Mouse (Mus musculus): ENCODE measurements at regions not wholly inside any gene's neighbourhood (a gene's known extent, or its start where the extent isn't known, plus 50 kb on each side); places are given as distances from the start of the nearest gene placed in this dataset.

GRCm38 (mm10) chr1:137618231-137618630 lies 557.3 kb downstream of the Ptprc start:
- Histone ChIP-seq H3K36me3 (ENCODE audit: control insufficient read depth, insufficient read depth, low read length) (no peaks in the 10 kb centered on the region), H3K4me3 (ENCODE audit: low read depth, low read length) (no peak overlapping the region), H3K9ac (ENCODE audit: low read depth, low read length) (no peak overlapping the region), H3K27me3 (replicated peaks; ENCODE audit: control insufficient read depth, insufficient read depth, low read length) (no peaks in the 10 kb centered on the region), H3K4me1 (ENCODE audit: control insufficient read depth, insufficient read depth, low read length) (no peaks in the 10 kb centered on the region), H3K27ac (replicated peaks; ENCODE audit: low read depth, low read length) (no peak overlapping the region), H3K4me2 (ENCODE audit: low read depth, low read length) (no peak overlapping the region), H3K9me3 (ENCODE audit: control insufficient read depth, low read length) (no peaks in the 10 kb centered on the region)
- DNase-seq (ENCODE audit: low spot score) (no peak), ATAC-seq (ENCODE audit: low read depth) (no peak)
- 94% methylated on average over 2 of the region's 2 CpGs for WGBS

GRCm38 (mm10) chr1:137617513-137617912 lies 558.0 kb downstream of the Ptprc start:
- 59% methylated on average over 5 of the region's 5 CpGs for WGBS
- Histone ChIP-seq H3K4me1 (ENCODE audit: control insufficient read depth, insufficient read depth, low read length) (no peaks in the 10 kb centered on the region), H3K9ac (ENCODE audit: low read depth, low read length) (no peak overlapping the region), H3K9me3 (ENCODE audit: control insufficient read depth, low read length) (no peaks in the 10 kb centered on the region), H3K4me3 (ENCODE audit: low read depth, low read length) (no peak overlapping the region), H3K4me2 (ENCODE audit: low read depth, low read length) (no peak overlapping the region), H3K36me3 (ENCODE audit: control insufficient read depth, insufficient read depth, low read length) (no peaks in the 10 kb centered on the region), H3K27ac (replicated peaks; ENCODE audit: low read depth, low read length) (no peak overlapping the region), H3K27me3 (replicated peaks; ENCODE audit: control insufficient read depth, insufficient read depth, low read length) (no peaks in the 10 kb centered on the region)
- peak; percentile 54 for DNase-seq (ENCODE audit: low spot score)
- ATAC-seq (ENCODE audit: low read depth): no peak

DNA sequence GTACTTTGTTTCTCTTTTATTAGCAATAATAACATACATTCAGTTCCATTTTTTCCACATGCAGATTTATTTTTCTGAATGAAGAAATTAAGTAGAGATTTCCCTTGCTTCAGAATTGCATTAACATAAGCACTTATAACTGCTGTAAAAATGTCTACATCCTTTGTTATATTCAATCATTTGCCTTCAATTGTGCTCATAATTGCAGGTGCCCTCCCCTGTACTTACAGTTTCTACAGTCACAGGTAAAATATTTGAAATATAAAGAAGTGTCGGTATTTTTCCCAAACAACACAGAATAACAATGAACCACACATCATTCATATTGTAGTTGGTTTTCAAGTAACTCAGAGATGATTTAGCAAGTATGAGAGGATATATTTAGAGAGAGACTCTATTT lies 568.8 kb downstream of the Ptprc start:
- Histone ChIP-seq H3K36me3 (ENCODE audit: control insufficient read depth, insufficient read depth, low read length) (no peaks in the 10 kb centered on the region), H3K4me2 (ENCODE audit: low read depth, low read length) (no peak overlapping the region), H3K9ac (ENCODE audit: low read depth, low read length) (no peak overlapping the region), H3K9me3 (ENCODE audit: control insufficient read depth, low read length) (no peaks in the 10 kb centered on the region), H3K27me3 (replicated peaks; ENCODE audit: control insufficient read depth, insufficient read depth, low read length) (no peaks in the 10 kb centered on the region), H3K4me1 (ENCODE audit: control insufficient read depth, insufficient read depth, low read length) (peaks cover 3% of the 10 kb centered on the region; the same call in 1 of the 2 replicates), H3K27ac (replicated peaks; ENCODE audit: low read depth, low read length) (no peak overlapping the region), H3K4me3 (ENCODE audit: low read depth, low read length) (no peak overlapping the region)
- WGBS: 86% methylated on average over 1 of the region's 1 CpGs
- DNase-seq (ENCODE audit: low spot score) (no peak), ATAC-seq (ENCODE audit: low read depth) (no peak)

DNA sequence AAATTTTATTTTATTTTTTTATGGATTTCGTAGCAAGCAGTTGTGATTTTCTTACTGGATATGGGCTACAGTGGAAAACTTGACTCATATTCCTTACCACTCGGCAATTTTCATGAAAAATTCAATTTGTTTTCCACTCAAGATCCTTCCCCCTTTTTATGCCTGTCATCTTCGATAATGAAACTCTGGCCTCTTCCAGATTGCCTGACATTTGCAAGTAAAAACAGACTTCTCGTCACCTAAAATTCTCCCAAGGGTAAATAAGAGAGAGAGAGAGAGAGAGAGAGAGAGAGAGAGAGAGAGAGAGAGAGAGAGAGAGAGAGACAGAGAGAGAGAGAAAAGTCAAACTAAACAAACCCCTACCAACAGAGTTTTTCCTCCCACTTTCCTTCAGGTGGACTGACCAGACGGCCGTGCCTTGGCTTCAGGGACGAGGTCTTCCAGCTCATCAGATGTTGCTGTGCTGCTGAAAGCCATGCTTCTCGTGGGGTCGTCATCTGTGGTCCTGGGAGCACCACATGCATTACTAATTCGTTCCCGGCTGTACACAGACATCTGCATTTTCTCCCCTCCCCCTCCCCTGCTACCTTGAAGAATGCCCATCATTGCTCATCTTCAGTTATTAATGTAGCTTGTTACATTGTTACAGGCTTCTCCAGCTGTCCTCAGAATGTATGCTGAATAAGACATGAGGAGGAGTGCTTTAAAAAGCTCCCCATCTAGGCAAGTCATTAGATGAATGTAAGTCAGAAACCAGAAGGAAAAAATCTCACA lies 569.4 kb downstream of the Ptprc start:
- peak; percentile 45 for DNase-seq (ENCODE audit: low spot score)
- ATAC-seq (ENCODE audit: low read depth): no peak
- Histone ChIP-seq H3K9ac (ENCODE audit: low read depth, low read length) (no peak overlapping the region), H3K4me3 (ENCODE audit: low read depth, low read length) (no peak overlapping the region), H3K9me3 (ENCODE audit: control insufficient read depth, low read length) (no peaks in the 10 kb centered on the region), H3K4me1 (ENCODE audit: control insufficient read depth, insufficient read depth, low read length) (peaks cover 3% of the 10 kb centered on the region; the same call in 1 of the 2 replicates), H3K27me3 (replicated peaks; ENCODE audit: control insufficient read depth, insufficient read depth, low read length) (no peaks in the 10 kb centered on the region), H3K4me2 (ENCODE audit: low read depth, low read length) (peak overlapping the region; percentile 26; the same call in 1 of the 2 replicates), H3K36me3 (ENCODE audit: control insufficient read depth, insufficient read depth, low read length) (no peaks in the 10 kb centered on the region), H3K27ac (replicated peaks; ENCODE audit: low read depth, low read length) (no peak overlapping the region)
- WGBS: 32% methylated on average over 11 of the region's 11 CpGs

DNA sequence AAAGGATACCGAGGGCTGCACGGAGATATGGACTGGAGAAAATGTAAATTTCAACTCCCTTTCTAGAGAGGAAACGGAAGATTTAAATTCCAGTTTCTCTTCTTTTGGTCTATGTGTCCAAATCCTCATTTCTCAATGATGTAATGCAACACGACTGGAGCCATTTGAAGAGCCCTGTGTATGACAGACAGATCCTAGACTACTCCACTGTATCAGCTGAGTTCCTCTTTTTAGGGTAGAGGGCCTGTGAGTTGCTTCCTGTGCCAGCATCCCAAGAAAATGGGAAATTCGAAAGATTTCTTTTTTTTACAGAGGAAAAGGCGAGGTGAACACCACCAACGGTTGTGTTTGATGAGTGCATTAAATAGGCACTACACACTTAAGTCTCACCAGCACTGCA lies 581.8 kb downstream of the Ptprc start:
- no peaks in the 10 kb centered on the region for H3K4me1 ChIP-seq (ENCODE audit: control insufficient read depth, insufficient read depth, low read length)
- ATAC-seq (ENCODE audit: low read depth): no peak
- DNase-seq (ENCODE audit: low spot score): no peak
- no peak overlapping the region for H3K4me3 ChIP-seq (ENCODE audit: low read depth, low read length)
- no peaks in the 10 kb centered on the region for H3K36me3 ChIP-seq (ENCODE audit: control insufficient read depth, insufficient read depth, low read length)
- WGBS: 88% methylated on average over 7 of the region's 7 CpGs
- no peak overlapping the region for H3K4me2 ChIP-seq (ENCODE audit: low read depth, low read length)
- no peaks in the 10 kb centered on the region for H3K9me3 ChIP-seq (ENCODE audit: control insufficient read depth, low read length)
- H3K27ac ChIP-seq (replicated peaks; ENCODE audit: low read depth, low read length): no peak overlapping the region
- no peak overlapping the region for H3K9ac ChIP-seq (ENCODE audit: low read depth, low read length)
- H3K27me3 ChIP-seq (replicated peaks; ENCODE audit: control insufficient read depth, insufficient read depth, low read length): no peaks in the 10 kb centered on the region

DNA sequence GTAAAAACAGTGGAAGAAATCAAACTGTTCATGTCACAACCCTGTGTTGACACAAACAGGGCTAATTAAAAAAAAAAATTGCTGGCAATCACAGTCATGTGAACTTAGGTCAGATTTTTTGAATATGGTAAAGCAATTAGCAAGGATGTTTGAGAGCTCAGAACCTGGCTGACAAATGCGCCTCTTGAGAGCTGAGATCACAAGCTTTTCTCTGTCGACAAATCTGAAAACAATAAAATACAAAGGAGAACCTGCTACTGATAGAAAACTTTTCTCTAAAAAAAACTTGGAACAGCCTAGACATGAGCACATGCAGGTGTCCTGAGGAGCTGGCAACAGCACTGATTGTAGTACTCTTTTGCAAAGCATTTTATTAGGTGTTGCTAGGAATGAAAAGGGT lies 583.6 kb downstream of the Ptprc start:
- DNase-seq (ENCODE audit: low spot score): no peak
- no peak overlapping the region for H3K27ac ChIP-seq (replicated peaks; ENCODE audit: low read depth, low read length)
- WGBS: 48% methylated on average over 2 of the region's 2 CpGs

GRCm38 (mm10) chr1:137591295-137591694 lies 584.2 kb downstream of the Ptprc start:
- ATAC-seq (ENCODE audit: low read depth): no peak

More for the DNA sequence above, 583.6 kb downstream of the Ptprc start:
- Histone ChIP-seq H3K9ac (ENCODE audit: low read depth, low read length) (no peak overlapping the region), H3K4me3 (ENCODE audit: low read depth, low read length) (no peak overlapping the region), H3K4me2 (ENCODE audit: low read depth, low read length) (no peak overlapping the region), H3K27me3 (replicated peaks; ENCODE audit: control insufficient read depth, insufficient read depth, low read length) (no peaks in the 10 kb centered on the region), H3K9me3 (ENCODE audit: control insufficient read depth, low read length) (no peaks in the 10 kb centered on the region), H3K4me1 (ENCODE audit: control insufficient read depth, insufficient read depth, low read length) (no peaks in the 10 kb centered on the region), H3K36me3 (ENCODE audit: control insufficient read depth, insufficient read depth, low read length) (no peaks in the 10 kb centered on the region)
- no peak for ATAC-seq (ENCODE audit: low read depth)

GRCm38 (mm10) chr1:137588304-137589300 lies 586.9 kb downstream of the Ptprc start:
- no peaks in the 10 kb centered on the region for H3K36me3 ChIP-seq (ENCODE audit: control insufficient read depth, insufficient read depth, low read length)
- H3K27me3 ChIP-seq (replicated peaks; ENCODE audit: control insufficient read depth, insufficient read depth, low read length): no peaks in the 10 kb centered on the region
- no peak overlapping the region for H3K4me2 ChIP-seq (ENCODE audit: low read depth, low read length)
- no peak overlapping the region for H3K9ac ChIP-seq (ENCODE audit: low read depth, low read length)
- DNase-seq (ENCODE audit: low spot score): no peak
- ATAC-seq (ENCODE audit: low read depth): no peak
- H3K9me3 ChIP-seq (ENCODE audit: control insufficient read depth, low read length): no peaks in the 10 kb centered on the region
- H3K27ac ChIP-seq (replicated peaks; ENCODE audit: low read depth, low read length): no peak overlapping the region
- 85% methylated on average over 6 of the region's 6 CpGs for WGBS
- H3K4me1 ChIP-seq (ENCODE audit: control insufficient read depth, insufficient read depth, low read length): no peaks in the 10 kb centered on the region
- H3K4me3 ChIP-seq (ENCODE audit: low read depth, low read length): no peak overlapping the region

More at GRCm38 (mm10) chr1:137591295-137591694, 584.2 kb downstream of the Ptprc start:
- Histone ChIP-seq H3K4me1 (ENCODE audit: control insufficient read depth, insufficient read depth, low read length) (no peaks in the 10 kb centered on the region), H3K9ac (ENCODE audit: low read depth, low read length) (no peak overlapping the region), H3K4me2 (ENCODE audit: low read depth, low read length) (no peak overlapping the region), H3K4me3 (ENCODE audit: low read depth, low read length) (no peak overlapping the region), H3K36me3 (ENCODE audit: control insufficient read depth, insufficient read depth, low read length) (no peaks in the 10 kb centered on the region), H3K27ac (replicated peaks; ENCODE audit: low read depth, low read length) (no peak overlapping the region), H3K9me3 (ENCODE audit: control insufficient read depth, low read length) (no peaks in the 10 kb centered on the region), H3K27me3 (replicated peaks; ENCODE audit: control insufficient read depth, insufficient read depth, low read length) (no peaks in the 10 kb centered on the region)
- 26% methylated on average over 3 of the region's 3 CpGs for WGBS
- peak; percentile 61 for DNase-seq (ENCODE audit: low spot score)
